Mouse (Mus musculus): ENCODE measurements around the gene Txnip.
A peak's percentile ranks its signal among the peaks of the same experiment; 100 is the strongest.
"Not testable (repeated sequence)": the region's sequence is repeated elsewhere in the genome, so short reads cannot be mapped to it uniquely, and the experiment has no call there.

Gene Txnip

GRCm38 (mm10) chr3:96557694-96558093, at the start of gene Txnip:
Gene Txnip (plus strand): TSS chr3:96557957.
- no peak for TF ChIP-seq CTCF (conservative IDR thresholded peaks at IDR 0.05; ENCODE audit: low read length)
- no peak for TF ChIP-seq NANOG (IDR thresholded peaks at IDR 0.05; ENCODE audit: borderline replicate concordance, low read length)
- no peak for TF ChIP-seq POU5F1 (IDR thresholded peaks at IDR 0.05; ENCODE audit: borderline replicate concordance, low read length)
- Histone ChIP-seq H3K4me3 (replicated peaks; ENCODE audit: low read length) (peak within 1 kb of the TSS; percentile 93), H3K4me1 (replicated peaks; ENCODE audit: low read depth, low read length) (peaks cover 74% of the 10 kb centered on the region), H3K27me3 (ENCODE audit: insufficient read depth, low read length) (no peaks in the 10 kb centered on the region), H3K9me3 (ENCODE audit: low read length) (no peaks in the 10 kb centered on the region), H3K36me3 (ENCODE audit: insufficient read depth, low read length) (peaks cover 35% of the 10 kb centered on the region)

- H3K4me3 ChIP-seq (replicated peaks; ENCODE audit: low read length); H3K27me3 ChIP-seq (ENCODE audit: insufficient read depth, low read length); H3K9me3 ChIP-seq (ENCODE audit: low read length); H3K36me3 ChIP-seq (ENCODE audit: insufficient read depth, low read length): not testable (repeated sequence)
- H3K4me1 ChIP-seq (replicated peaks; ENCODE audit: low read depth, low read length): peaks cover 27% of the 10 kb centered on the region
These were observed 49.8 kb upstream of the Txnip start for GRCm38 (mm10) chr3:96507966-96508365.

GRCm38 (mm10) chr3:96520171-96520570, 37.6 kb upstream of the Txnip start:
- Histone ChIP-seq H3K27me3 (ENCODE audit: insufficient read depth, low read length) (peaks cover 6% of the 10 kb centered on the region; the same call in 1 of the 2 replicates), H3K9me3 (ENCODE audit: low read length) (no peaks in the 10 kb centered on the region), H3K36me3 (ENCODE audit: insufficient read depth, low read length) (no peaks in the 10 kb centered on the region), H3K4me1 (replicated peaks; ENCODE audit: low read depth, low read length) (peaks cover 19% of the 10 kb centered on the region), H3K4me3 (replicated peaks; ENCODE audit: low read length) (peak overlapping the region; percentile 72)
- TF ChIP-seq POU5F1 (IDR thresholded peaks at IDR 0.05; ENCODE audit: borderline replicate concordance, low read length) (no peak), CTCF (conservative IDR thresholded peaks at IDR 0.05; ENCODE audit: low read length) (no peak), NANOG (IDR thresholded peaks at IDR 0.05; ENCODE audit: borderline replicate concordance, low read length) (no peak)

DNA sequence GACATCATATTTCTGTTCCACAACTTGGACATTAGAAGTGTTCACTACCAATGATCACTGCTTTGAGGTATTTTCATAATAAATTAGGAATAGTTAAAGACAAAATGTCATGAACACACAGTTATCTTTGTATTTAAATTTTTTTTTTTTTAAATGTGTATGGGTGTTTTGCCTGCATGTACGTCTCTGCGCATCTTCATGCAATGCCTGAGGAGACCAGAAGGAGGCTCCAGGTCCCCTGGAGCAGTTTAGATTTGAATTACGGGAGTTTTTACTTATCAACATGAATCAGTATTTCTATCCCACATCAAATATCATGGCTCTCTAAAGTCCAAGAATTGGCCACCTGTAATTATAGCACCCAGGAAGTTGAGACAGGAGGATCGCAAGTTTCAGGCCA, 35.6 kb upstream of the Txnip start:
- TF ChIP-seq CTCF (conservative IDR thresholded peaks at IDR 0.05; ENCODE audit: low read length) (peak; percentile 65), POU5F1 (IDR thresholded peaks at IDR 0.05; ENCODE audit: borderline replicate concordance, low read length) (no peak)
- H3K4me1 ChIP-seq (replicated peaks; ENCODE audit: low read depth, low read length): peaks cover 27% of the 10 kb centered on the region
- no peaks in the 10 kb centered on the region for H3K9me3 ChIP-seq (ENCODE audit: low read length)
- no peaks in the 10 kb centered on the region for H3K36me3 ChIP-seq (ENCODE audit: insufficient read depth, low read length)
- H3K4me3 ChIP-seq (replicated peaks; ENCODE audit: low read length): no peak overlapping the region
- peaks cover 25% of the 10 kb centered on the region for H3K27me3 ChIP-seq (ENCODE audit: insufficient read depth, low read length)

GRCm38 (mm10) chr3:96524028-96524810, 33.5 kb upstream of the Txnip start:
- H3K4me1 ChIP-seq (replicated peaks; ENCODE audit: low read depth, low read length): peaks cover 43% of the 10 kb centered on the region
- no peaks in the 10 kb centered on the region for H3K9me3 ChIP-seq (ENCODE audit: low read length)
- H3K36me3 ChIP-seq (ENCODE audit: insufficient read depth, low read length): no peaks in the 10 kb centered on the region
- TF ChIP-seq POU5F1 (IDR thresholded peaks at IDR 0.05; ENCODE audit: borderline replicate concordance, low read length) (no peak), NANOG (IDR thresholded peaks at IDR 0.05; ENCODE audit: borderline replicate concordance, low read length) (no peak), CTCF (conservative IDR thresholded peaks at IDR 0.05; ENCODE audit: low read length) (no peak)
- H3K27me3 ChIP-seq (ENCODE audit: insufficient read depth, low read length): peaks cover 45% of the 10 kb centered on the region
- H3K4me3 ChIP-seq (replicated peaks; ENCODE audit: low read length): no peak overlapping the region

DNA sequence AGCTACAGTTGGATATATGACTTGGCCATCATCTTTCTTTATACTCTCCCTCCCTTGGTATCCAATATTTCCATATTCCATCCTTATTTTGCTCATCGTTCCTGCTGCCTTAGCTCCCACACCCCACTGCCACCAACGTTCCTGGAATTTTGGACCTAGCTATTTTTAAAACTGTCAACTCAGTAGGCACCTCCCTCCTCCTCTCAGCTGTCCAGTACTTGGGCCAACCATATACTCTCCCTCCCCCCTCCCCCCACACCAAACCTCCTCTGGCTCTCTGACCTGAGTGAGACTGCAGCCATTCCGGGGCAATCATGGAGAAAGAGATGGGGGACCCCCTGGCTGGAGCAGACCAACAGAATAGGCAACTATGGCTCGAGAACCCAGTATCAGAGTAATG, 32.8 kb upstream of the Txnip start, which contains the start of gene Hfe2:
Hfe2 (plus strand) TSS at position 259 of the 400 bp plus-strand sequence.
- H3K27me3 ChIP-seq (ENCODE audit: insufficient read depth, low read length): peaks cover 51% of the 10 kb centered on the region
- H3K36me3 ChIP-seq (ENCODE audit: insufficient read depth, low read length): no peaks in the 10 kb centered on the region
- H3K4me3 ChIP-seq (replicated peaks; ENCODE audit: low read length): no peak within 1 kb of the TSS
- H3K4me1 ChIP-seq (replicated peaks; ENCODE audit: low read depth, low read length): peaks cover 38% of the 10 kb centered on the region
- TF ChIP-seq NANOG (IDR thresholded peaks at IDR 0.05; ENCODE audit: borderline replicate concordance, low read length): no peak
- TF ChIP-seq CTCF (conservative IDR thresholded peaks at IDR 0.05; ENCODE audit: low read length): no peak
- TF ChIP-seq POU5F1 (IDR thresholded peaks at IDR 0.05; ENCODE audit: borderline replicate concordance, low read length): no peak
- H3K9me3 ChIP-seq (ENCODE audit: low read length): no peaks in the 10 kb centered on the region

DNA sequence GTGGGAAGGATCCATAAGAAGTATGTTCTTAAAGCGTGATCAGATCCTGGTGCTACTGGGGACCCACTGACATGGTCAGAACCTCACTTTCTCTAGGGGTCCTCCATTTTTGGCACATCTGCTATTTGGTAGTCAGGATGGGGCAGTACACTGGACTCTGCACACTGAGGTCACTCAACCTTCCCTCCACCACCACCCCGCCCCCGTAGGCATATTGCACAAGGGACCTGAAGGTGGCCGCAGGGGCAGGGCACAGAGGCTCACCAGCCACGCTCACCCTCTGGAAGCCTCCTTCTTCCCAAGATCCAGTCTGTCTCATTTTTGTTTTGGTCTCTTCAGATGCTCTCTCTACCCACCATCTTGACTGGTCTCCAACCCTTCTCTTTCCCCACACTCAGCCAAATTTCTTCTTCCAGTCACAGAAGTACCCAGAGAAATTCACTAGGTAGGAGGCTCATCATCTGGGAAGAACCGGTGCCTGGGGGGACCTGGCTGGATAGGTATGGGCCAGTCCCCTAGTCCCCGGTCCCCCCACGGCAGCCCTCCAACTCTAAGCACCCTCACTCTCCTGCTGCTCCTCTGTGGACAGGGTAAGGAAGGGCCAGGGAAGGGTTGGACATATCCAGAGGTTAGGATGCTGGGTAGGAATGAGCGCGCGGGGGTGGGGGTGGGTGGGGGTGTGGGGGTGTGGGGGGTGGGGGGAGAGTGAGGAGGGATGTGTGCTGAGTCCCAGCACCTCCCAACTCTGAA, 31.6 kb upstream of the Txnip start:
- Histone ChIP-seq H3K4me3 (replicated peaks; ENCODE audit: low read length) (peak overlapping the region; percentile 80; the same call in 1 of the 2 replicates), H3K9me3 (ENCODE audit: low read length) (no peaks in the 10 kb centered on the region), H3K27me3 (ENCODE audit: insufficient read depth, low read length) (peaks cover 51% of the 10 kb centered on the region), H3K4me1 (replicated peaks; ENCODE audit: low read depth, low read length) (peaks cover 26% of the 10 kb centered on the region), H3K36me3 (ENCODE audit: insufficient read depth, low read length) (no peaks in the 10 kb centered on the region)
- TF ChIP-seq CTCF (conservative IDR thresholded peaks at IDR 0.05; ENCODE audit: low read length) (no peak), POU5F1 (IDR thresholded peaks at IDR 0.05; ENCODE audit: borderline replicate concordance, low read length) (no peak), NANOG (IDR thresholded peaks at IDR 0.05; ENCODE audit: borderline replicate concordance, low read length) (no peak)

DNA sequence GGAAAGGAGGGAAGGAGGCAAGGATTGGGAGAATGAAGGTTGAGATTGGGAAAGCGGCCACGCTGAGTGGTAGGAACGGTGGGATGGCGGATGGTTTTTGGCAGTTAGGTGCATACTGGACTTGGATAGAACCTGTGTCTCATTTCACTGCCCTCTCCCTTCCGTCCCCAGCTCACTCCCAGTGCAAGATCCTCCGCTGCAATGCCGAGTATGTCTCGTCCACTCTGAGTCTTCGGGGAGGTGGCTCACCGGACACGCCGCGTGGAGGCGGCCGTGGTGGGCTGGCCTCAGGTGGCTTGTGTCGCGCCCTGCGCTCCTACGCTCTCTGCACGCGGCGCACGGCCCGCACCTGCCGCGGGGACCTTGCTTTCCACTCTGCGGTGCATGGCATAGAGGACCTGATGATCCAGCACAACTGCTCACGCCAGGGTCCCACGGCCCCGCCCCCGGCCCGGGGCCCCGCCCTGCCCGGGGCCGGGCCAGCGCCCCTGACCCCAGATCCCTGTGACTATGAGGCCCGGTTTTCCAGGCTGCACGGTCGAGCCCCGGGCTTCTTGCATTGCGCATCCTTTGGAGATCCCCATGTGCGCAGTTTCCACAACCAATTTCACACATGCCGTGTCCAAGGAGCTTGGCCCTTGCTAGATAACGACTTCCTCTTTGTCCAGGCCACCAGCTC, 30.8 kb upstream of the Txnip start:
- H3K9me3 ChIP-seq (ENCODE audit: low read length): no peaks in the 10 kb centered on the region
- peaks cover 26% of the 10 kb centered on the region for H3K4me1 ChIP-seq (replicated peaks; ENCODE audit: low read depth, low read length)
- peaks cover 51% of the 10 kb centered on the region for H3K27me3 ChIP-seq (ENCODE audit: insufficient read depth, low read length)
- H3K4me3 ChIP-seq (replicated peaks; ENCODE audit: low read length): peak overlapping the region; percentile 80
- TF ChIP-seq POU5F1 (IDR thresholded peaks at IDR 0.05; ENCODE audit: borderline replicate concordance, low read length) (no peak), NANOG (IDR thresholded peaks at IDR 0.05; ENCODE audit: borderline replicate concordance, low read length) (no peak), CTCF (conservative IDR thresholded peaks at IDR 0.05; ENCODE audit: low read length) (no peak)
- H3K36me3 ChIP-seq (ENCODE audit: insufficient read depth, low read length): no peaks in the 10 kb centered on the region
